Mouse (Mus musculus) forelimb bud, embryonic 11.5 days (tissue): Measurements from ENCODE around the gene BC034090.
A peak's percentile ranks its signal among the peaks of the same experiment; 100 is the strongest.

Experiments
- DNase-seq: peaks from one replicate; pipeline ENCODE4 v3.0.0-alpha.2; 2012; ENCODE audit warnings: low read depth, low spot score

BC034090 gene

DNA sequence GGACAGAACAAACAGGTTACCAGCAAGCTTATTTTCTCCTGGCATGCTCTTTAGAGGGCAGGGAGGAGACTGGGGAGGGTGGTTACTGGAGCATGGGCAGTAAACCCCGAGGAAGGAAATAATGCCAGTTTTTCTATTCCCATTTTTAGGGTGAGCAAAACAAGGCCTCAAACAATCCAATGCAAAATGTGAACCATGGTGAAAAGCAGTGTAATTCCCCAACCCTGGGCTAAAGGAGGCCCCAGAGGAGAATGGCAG lies 1.8 kb downstream of the BC034090 start:
- no peak for DNase-seq

DNA sequence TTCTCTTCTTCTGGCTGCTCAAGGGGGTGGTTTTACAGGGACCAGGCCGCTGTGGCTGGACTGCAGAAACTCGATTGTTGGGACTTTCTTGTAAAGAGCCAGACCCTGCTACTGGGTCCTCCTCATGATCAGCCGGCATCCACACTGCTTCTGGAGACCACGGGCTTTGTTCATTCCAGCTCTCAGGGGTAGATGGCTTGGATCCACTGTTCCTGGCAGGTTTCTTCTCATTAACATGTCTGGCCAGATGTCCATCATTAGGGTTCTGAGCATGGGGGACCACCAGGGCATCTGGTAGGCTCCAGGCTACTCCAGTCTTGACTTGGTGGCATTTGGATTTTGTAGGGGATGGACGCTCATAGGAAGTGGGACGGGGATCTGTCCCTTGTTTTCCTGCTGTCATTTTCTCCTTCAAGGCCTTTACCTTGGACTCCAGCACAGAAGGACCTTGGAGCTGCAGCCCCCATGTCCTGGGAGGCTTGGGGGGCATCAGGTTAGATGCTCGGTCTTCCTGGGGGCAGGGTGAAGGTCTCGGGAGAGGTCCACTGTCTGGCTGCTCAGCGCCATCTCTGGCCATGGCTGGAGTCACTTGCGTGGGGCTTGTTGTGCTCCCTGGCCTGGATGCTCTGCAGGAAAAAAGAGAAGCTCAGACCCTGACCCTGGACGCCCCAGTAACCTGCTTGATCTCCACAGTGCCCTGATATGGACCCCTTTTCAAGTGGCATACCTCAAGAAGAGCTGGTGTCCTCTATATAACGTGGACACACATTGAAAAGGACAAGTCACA lies 2.4 kb downstream of the BC034090 start:
- no peak for DNase-seq

DNA sequence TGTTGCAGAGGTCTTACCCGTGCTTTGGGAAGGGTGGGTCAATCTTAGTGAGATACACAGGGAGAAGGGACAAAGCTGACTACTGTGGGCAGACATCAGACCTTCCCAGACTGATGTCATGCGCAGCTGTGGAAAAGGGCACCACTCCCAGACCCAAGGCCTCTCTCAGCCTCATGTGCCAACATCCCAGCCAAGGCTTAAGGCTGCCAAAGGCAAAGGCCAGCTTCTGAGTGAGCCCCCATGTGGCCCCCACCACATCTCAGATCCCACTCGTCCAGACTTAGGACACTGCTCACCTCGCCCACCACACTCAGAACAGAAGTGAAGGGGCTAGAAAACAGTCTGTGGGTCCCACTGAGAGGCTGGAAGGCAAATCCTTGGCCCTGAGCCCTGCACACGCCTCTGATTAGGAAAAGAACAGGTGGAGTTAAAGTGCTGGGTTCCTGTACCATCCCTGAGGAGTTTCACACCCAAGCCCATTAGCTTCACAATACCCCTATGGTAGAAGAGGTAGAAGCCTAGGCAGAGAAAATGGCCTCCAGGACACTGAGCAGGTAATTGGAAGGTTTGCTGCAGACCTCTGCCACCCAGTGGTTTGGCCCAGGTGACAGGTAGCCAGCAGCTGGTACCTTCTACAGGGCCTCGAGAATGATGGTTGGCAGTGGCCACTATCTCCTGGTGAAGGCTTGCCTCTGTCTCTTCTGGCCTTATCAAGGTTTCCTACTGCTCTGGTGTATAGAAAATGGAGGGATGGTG lies 4.1 kb downstream of the BC034090 start:
- DNase-seq = no peak

DNA sequence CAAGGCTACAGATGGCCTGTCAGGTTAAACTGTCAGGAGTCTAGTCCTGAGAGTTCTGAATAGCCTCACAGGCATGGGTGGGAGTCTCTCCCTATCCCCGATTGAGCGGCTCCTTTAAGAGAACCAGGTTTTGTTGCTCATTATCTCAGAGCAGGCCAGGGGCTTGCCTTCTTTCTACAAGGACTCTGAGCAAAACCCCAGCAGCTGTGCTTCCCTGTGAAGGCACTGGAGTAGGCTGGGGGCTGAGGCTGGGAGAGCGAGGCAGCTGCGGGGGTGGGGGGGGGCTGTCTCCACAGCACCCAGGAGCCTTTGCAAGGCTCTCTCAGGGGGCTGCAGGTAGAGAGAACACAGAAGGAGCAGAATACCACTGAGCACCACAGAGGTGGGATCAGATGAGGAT lies 5.1 kb downstream of the BC034090 start:
- DNase-seq = no peak

DNA sequence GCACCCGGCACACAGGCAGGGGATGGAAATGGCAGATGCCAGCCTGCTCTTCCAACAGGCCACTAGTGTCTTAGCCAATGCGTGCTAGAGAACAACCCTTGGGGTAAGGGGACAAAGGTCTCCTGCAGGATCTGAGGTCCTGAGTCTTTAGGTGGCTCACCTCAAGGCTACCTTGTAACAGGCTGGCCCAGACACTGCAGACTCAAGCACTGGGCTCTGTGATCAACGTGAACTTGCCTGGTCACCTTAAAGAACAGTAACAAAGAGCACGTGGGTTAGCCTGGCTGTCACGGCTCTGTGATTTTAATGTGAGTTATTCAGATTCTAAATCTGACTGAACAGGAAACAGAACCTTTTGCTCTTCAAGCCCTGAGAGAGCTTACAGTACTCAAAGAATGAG lies 6.1 kb downstream of the BC034090 start:
- no peak for DNase-seq

DNA sequence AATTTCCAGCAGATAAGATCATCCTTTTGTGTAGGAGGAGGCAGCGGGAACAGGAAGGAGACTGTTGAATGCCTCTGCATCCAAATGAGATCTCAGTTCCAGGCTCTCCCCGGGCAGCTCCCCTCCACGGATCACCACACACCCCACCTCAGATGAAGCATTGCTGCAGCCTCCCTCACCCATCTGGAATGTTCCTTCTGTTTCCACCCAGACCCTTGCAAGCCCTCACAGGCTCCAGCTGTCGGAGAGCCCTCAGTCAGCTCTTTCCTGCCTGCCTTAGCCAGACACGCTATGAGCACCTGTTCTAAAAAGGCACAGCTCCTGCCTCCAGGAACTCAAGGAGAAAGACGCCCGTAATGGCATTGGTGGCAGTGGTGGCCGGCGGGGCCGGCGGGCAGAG lies 6.9 kb downstream of the BC034090 start:
- no peak for DNase-seq

DNA sequence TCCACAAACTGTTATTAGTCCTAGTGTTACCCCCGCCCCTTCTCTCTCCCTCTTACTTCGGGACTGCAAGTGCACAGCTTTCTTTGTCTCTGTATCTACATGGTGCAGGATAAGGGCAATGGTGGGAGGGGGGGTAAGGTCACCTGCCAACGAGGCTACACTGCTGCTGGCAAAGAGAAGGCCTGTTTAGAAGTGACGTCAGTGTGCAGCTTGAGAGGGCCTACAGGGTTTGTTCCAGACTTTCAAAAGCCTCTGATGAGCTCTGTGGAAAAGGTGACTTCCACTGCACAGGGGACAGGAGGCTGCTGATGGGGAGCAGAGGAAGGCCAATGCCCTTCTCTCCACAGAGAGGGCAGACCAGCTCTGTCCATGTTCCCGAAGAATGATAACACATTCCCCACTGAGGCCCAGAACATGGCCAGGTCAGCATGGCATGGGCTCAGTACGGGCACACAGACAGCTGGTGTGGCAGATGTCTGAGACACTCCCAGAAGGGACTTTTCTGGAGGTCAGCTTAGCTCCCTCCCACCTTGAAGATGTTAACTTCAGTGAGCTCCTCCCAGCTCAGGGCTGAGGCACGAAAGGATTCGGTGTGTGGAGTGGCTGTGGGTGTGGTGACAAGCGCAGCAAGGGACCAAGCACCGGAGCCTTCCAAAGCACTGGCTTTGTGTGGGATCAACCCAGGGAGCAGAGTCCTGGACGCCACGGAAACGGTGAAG lies 7.8 kb downstream of the BC034090 start:
- no peak for DNase-seq

DNA sequence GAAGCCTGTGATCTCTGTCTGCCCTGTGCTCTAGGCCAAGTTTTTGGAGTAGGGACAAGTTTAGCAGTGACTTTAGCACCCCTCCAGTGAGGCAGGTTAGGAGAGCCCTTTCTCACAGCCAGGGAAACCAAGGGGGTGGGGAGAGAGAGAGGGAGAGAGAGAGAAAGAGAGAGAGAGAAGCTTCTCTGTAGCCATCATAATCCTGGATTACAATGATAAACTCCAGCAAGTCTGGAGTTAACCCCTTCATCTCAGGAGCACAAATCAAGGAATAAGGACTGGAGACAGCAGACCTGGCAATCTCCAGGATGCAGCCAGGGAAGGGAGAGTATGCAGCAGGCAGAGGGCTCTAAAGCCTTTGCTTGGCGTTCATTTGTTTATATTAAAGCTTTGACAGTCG lies 8.6 kb downstream of the BC034090 start:
- DNase-seq = no peak

DNA sequence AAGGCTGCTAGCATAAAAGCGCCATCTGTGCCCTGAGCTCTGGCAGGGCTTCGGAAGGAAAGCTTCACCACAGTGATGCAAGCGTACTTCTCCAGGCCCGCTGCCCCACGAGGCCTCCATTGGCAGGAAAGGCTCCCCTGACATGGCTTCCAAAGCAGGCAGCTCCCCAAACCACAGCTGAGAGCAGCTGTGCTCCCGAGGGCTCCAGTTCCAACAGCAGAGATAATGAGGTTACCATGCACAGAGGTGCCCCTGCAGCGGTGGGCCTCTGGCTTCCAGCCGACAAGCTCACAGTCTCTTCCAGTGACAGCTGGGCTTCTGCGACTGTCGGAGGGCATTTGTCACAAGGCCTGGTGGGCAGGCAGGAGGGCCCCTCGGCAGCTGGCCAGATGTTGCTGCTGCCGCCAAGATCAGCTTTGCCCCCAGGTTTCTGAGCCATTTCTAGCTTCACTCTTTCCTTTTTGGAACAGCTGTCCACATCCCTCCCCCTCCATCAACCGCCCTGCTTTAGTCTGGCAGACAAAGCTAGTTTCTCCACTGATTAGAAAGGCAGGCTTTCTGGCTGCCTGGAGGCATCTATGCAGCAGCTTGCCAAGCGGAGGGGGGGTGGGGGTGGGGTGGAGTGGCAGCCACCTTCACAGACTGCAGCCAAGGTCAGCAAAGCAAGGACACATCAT lies 10.2 kb downstream of the BC034090 start:
- DNase-seq = peak; percentile 77

DNA sequence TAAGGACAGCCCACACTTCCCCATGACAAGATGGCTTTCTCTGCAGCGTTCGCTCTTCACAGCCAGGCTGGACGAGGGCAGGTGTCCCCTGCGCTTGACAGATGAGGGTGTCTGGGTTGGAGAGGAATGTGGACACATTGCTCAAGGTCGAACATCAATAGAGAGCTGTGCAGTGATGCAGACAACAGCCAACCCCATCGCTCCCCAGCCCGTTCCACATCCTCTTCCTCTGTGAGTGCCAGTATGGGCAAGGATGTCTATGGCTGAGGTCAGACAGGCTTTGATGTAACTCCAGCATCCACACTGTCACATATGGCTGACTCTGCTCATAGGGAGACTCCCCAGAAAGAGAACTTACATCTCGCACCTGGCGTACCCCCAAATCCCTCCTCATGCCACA lies 10.9 kb downstream of the BC034090 start:
- DNase-seq = no peak

DNA sequence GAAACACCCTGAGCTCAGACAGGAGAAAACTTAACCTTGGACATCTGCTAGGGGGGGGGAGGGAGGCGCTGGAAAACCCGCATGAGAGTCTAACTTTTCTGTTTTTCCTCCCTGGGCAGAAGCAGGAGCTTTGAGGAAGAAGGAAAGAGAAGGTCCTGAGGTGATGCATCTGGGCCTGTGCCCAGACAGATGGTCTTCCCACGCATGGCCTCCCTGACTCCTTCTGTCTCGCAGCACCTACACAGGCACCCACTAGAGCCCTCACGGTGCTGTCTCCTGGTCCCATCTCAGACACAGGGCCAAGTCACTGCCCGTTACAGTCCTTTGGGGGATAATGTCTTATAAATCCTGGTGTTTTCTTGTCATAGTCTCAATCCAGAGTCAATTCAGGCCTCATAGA lies 11.5 kb downstream of the BC034090 start:
- DNase-seq = no peak

DNA sequence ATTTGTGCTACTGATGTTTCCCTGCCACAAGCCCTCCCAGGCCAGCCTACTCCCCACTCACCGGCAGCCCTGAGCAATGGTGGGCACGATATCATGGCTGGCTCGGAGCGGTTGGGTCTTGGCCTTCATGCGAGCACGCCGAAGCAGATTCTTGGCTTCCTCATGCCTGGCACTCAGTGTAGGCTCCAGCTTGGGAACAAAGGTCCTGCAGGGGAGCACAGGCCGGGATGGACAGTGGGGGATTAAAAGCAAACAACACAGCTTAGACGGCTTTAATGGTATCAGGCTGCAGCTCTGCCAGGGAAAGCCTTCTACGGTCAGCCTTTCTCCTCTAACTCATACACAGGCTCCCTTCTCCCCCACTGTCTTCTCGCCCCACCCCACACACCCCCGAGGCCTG lies 11.9 kb downstream of the BC034090 start:
- DNase-seq = no peak

DNA sequence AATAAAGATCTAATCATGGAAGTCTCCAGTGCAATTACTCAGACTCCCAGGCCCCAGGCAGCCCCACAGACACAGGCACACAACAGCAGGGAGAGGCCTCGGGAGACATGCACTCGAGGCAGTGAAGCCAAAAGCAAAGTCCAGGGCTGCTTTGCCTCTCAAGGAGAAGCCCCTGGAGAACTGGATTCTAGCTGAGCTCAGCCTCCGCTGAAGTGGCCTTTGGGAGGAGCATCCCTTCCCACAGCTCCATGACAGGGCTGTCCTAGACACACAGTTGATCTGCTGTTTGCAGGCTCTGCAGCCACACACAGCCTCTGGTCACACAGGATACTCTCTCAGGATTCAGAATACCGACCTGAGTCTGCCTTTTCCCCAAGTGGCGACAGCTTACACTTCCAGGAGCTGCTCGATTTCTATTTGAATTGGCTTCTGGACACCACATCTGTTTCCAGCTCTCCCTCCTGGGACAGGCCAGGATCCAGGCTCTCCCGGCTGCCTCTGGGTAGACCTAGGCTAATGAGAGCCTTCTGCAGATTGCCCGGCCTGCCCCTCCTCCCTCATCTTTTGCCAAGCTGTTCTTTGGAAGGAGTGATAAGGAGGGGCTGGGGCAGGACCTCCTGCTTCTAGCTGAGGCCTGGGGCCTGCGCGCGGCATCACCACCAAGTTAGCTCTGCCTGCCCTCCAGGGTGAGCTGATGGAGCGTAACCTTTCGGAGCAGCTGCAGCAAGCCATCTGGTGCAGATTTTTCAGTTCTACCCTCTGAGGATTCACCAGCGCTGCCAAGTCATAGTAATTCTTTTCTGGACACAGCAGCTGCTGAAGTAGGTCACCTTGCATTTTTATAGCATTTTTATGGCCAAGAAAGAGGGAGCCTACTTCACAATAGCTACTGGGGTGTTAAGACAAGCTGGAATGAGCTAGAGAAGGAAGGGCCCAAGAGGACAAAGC lies 14.5 kb downstream of the BC034090 start:
- DNase-seq = peak; percentile 70

DNA sequence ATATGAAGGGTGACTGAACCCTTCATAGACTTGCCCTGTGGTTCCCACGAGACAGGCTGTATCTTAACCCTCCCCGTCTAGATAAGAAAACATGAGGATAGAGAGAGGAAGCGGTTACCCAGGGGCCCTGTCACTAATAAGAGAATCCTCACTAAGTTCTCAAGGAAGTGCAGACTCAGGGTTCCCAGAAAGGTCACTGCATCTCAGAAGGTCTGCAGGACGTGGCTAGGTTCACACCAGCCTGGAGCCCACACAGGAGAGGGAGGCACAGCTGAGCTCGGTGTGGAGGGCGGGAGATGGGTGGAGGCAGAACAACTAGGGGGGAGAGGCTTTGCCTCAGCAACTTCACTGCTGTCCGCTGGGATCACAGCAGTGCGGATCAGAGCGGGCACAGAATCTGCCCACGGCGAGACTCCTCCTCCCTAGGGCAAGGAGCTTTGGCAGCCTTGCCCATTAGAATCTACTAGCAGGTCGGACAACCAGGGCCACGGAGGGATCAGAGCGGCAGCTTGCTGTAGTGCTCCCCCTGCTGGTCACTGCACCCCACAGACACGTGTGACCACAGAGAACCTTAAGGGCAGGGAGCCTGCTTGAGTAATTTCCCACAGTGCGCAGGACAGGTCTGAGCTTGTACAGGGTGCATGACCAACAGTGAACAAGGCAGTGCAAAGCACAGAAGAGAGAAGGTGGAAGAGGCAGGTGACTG lies 20.2 kb downstream of the BC034090 start:
- peak; percentile 79 for DNase-seq

DNA sequence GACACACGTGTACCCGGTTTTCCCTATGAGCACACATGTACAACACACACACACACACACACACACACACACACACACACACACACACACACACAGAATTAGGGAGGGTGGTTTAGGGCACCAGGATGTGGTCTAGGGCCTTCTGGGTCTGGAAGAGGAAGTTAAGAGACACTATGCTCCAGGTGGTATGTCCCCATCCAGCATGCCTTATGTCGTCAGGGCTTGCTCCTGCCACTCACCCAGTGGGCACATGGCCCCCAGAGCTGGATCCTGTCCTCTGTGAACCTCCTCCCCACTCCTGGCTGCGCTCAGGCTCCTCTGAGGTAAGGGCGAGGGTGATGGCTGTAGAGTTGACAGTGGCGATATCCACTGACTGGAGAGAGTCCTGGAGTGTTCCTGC lies 21.2 kb downstream of the BC034090 start:
- DNase-seq = no peak

DNA sequence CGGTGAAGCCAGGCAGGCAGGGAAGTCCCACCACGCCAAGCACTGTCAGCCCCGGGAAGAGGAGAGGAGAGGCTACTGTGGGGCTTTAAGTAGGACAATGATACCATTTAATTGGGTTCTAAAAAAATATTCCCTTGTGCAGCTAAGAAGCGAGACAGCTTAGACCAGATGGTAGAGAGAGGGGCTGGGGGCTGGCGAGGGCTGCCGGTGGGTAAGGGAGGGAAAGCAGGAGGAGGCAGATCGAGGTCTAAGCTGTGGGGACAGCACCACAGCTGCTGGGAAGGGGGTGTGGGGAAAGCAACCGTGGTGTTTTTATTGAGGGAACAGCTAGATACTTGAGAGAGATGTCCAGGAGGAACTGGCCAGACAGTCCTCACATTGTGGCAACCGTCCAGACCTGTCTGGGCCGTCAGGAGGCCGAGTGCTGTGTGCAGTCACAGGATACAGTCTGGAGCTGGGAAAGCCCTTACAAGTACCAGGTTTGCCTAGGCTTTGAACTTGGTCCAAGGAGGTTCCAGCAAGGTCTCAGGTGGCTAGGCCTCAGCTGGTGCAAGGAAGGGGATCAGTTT lies 22.1 kb downstream of the BC034090 start:
- no peak for DNase-seq

DNA sequence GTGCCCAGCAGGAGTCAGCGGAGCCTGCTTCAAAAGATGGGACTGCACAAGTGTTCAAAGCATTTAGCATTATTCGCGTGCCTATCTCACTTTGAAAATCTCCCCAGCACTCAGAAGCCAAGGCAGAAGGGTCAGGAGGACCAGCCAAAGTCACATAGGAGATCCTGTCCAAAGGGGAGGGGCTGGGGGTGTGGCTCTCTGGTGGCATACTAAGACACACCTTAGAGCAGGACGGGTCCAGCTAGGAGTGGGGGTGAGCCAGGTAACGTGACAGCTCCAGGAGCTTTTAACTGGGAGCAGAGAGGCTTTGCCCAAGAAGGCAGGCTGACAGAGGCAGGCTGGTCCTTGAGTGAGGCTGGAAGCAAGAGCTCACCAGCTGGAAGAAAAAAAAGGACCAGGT lies 25.3 kb downstream of the BC034090 start:
- no peak for DNase-seq

DNA sequence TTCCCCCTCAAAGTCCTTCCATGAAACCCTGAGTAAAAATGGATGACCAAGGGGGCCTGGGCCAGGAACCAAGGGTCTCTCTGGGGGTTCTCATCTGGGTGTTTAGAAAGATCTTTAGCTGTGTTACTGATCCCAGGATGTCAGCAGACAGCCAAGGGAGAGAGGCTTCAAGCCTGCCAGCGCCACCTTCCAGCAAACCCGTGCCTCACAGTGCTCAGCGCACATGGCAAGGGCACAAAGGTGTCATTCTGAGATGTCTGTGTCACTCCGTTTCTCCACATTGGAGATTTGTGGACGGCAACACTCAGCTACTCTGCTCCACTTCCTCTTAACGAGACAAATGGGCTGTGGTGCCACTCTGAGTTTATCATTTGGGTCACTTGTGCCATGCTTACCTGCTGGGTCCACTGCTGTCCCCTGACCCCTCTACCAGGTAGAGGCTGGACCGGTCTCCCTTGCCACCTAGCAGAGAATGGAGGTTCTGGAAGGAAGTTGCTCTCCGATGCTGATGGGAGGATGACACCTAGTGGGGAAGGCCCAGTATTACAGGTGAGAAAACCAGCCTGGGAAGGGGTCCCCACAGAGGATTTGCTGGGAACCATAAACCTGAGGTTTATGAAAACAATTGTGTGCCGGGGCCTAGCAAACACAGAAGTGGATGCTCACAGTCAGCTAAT lies 26.2 kb downstream of the BC034090 start:
- DNase-seq = peak; percentile 68

DNA sequence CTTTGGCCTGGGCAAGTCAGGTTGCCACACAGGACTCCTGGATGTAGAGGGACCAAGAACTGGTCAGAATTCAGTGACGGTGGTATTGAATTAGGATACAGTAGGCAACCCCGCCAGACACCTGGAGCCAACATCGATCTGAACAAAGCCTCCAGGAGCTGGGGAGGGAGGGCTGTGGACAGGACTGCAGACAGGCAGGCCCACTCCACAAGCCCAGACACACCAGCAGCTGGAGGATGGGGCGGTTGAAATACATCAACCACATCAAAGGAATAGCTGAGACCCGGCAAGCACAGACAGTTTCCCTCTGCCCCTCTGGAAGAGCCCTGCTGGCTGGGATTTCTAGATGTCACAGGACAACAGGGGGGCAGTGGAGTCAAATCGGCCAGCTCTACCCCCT lies 27.4 kb downstream of the BC034090 start:
- DNase-seq = no peak

DNA sequence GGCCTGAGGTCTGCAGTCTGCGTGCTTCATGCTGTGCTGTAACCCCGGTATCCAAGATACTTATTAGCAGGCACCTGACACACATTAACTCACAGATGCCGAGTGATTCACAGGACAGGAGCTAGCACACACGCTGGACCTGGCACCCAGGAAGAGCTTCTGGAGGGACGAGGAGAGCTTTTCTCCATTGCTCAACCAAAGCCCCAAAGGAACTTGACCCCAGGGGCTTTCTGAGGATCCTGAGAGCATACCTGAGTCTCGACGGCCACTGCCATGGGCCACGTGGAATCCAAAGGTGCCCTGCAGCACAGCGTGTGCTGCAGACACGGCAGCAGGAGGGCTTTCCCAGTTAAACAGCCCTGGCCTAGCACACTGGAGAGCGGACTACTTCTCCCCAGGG lies 27.9 kb downstream of the BC034090 start:
- DNase-seq = no peak
